Mouse (Mus musculus) intestine, postnatal 0 days (tissue): ENCODE measurements at regions not wholly inside any gene's neighbourhood (a gene's known extent, or its start where the extent isn't known, plus 50 kb on each side); places are given as distances from the start of the nearest gene placed in this dataset.

ENCODE experiments used
- ATAC-seq: fragments of 200-750 bp; cut with Nextera tagmentation; 2 replicates; pipeline ENCODE4 v1.8.0; 2017; ENCODE audit warnings: mild to moderate bottlenecking, moderate TSS enrichment, moderate library complexity
- H3K27ac ChIP-seq: fragments of 300-500 bp; sonication (generic); 2 replicates; pipeline ENCODE4 v1.5.1; 2014; ENCODE audit warnings: mild to moderate bottlenecking, low read depth, low read length, moderate library complexity
- H3K27me3 ChIP-seq: fragments of 300-500 bp; sonication (generic); replicated peaks from 2 replicates; pipeline ENCODE4 v1.6.1; 2014; ENCODE audit warnings: low read length, mixed read lengths; ENCODE audit not compliant: control insufficient read depth, insufficient read depth
- H3K36me3 ChIP-seq: fragments of 300-500 bp; sonication (generic); 2 replicates; pipeline ENCODE4 v1.6.1; 2014; ENCODE audit warnings: mild to moderate bottlenecking, moderate library complexity; ENCODE audit not compliant: control insufficient read depth, insufficient read depth
- H3K4me1 ChIP-seq: fragments of 300-500 bp; sonication (generic); replicated peaks from 2 replicates; pipeline ENCODE4 v1.6.1; 2014; ENCODE audit warnings: antibody characterized with exemption, low read length, mixed read lengths; ENCODE audit not compliant: control insufficient read depth, insufficient read depth
- H3K4me2 ChIP-seq: fragments of 300-500 bp; sonication (generic); replicated peaks from 2 replicates; pipeline ENCODE4 v1.6.1; 2014; ENCODE audit warnings: low read depth, mild to moderate bottlenecking, moderate library complexity
- H3K4me3 ChIP-seq: fragments of 300-500 bp; sonication (generic); 2 replicates; pipeline ENCODE4 v1.5.1; 2014; ENCODE audit warnings: low read depth, low read length
- H3K9ac ChIP-seq: fragments of 300-500 bp; sonication (generic); 2 replicates; pipeline ENCODE4 v1.6.1; 2014; ENCODE audit warnings: mild to moderate bottlenecking, low read depth, low read length
- H3K9me3 ChIP-seq: fragments of 300-500 bp; sonication (generic); 2 replicates; pipeline ENCODE4 v1.6.1; 2016; ENCODE audit warnings: mixed run types; ENCODE audit not compliant: control insufficient read depth
- CTCF ChIP-seq: sonication (generic); IDR thresholded peaks from 2 replicates; pipeline ENCODE4 v1.5.1; 2016; ENCODE audit warnings: low read depth, mild to moderate bottlenecking, control low read depth, antibody characterized with exemption, moderate library complexity
- WGBS: fragments of 180-500 bp; shearing (Covaris S2); extraction: QIAGEN DNeasy Blood & Tissue Kit; methylation state at CpG from one replicate; pipeline ENCODE4 v1.1.7; 2014; 5-methylcytosine and 5-hydroxymethylcytosine counted together

DNA sequence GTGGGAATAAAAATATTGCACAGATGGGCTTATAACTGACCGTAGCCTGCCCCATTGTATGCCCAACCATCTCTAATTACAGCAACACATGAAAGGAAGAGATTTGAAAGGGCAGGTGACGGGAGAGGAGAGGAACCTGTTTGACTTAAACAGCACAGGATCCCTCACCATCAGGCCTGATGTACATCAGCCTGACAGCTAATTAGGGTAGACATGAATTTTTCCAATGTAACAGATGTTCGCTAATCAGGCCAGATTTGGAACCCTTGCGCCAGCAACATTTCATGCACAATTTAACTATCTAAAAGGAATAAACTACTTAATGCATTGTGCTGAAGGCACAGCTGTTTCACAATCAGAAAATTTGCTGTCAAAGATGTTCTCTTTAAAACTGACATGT is 120.2 kb upstream of the Sp8 start:
- H3K4me1 ChIP-seq = no peaks in the 10 kb centered on the region
- no peaks in the 10 kb centered on the region for H3K9me3 ChIP-seq
- no peak for TF ChIP-seq CTCF
- H3K9ac ChIP-seq = no peak overlapping the region
- 88% methylated on average over 4 of the region's 4 CpGs for WGBS
- no peak overlapping the region for H3K4me2 ChIP-seq
- no peaks in the 10 kb centered on the region for H3K27me3 ChIP-seq
- H3K4me3 ChIP-seq = no peak overlapping the region
- H3K36me3 ChIP-seq = no peaks in the 10 kb centered on the region
- no peak overlapping the region for H3K27ac ChIP-seq
- no peak for ATAC-seq

DNA sequence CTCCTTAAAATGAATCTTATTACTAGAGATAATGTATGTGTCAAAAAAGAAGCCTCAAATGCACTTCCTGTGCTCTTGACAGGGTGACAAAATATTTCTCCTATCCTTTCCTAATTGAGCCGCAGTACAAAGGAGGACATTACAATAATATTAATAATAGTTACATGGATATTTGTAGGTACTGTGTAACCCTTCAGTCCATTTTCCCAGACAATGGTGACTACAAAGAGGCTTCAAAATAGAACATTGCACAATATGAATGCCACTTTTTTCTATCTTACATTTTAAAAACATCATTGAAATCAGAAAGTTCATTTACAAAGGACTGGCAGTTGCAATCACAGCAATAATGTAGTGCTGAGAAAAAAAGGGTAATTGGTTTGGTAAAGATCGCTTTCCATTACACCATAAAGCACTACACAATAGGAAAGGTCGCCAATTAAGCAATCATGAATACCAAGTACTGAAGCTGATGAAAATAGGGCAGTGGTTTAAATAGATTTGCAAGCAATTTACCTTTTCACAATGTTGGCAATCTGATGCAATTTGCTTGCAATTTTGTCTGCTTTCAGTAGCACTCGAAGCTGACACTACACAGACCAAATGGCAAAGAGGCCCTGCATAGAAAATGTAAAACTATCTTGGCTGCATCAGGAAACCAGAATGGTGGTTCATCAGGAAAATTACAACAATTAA is 126.1 kb upstream of the Sp8 start:
- Histone ChIP-seq H3K27ac (no peak overlapping the region), H3K9me3 (no peaks in the 10 kb centered on the region), H3K9ac (no peak overlapping the region), H3K4me2 (no peak overlapping the region), H3K36me3 (no peaks in the 10 kb centered on the region), H3K27me3 (no peaks in the 10 kb centered on the region), H3K4me3 (no peak overlapping the region), H3K4me1 (no peaks in the 10 kb centered on the region)
- no peak for ATAC-seq
- WGBS = 84% methylated on average over 4 of the region's 4 CpGs
- TF ChIP-seq CTCF = no peak

DNA sequence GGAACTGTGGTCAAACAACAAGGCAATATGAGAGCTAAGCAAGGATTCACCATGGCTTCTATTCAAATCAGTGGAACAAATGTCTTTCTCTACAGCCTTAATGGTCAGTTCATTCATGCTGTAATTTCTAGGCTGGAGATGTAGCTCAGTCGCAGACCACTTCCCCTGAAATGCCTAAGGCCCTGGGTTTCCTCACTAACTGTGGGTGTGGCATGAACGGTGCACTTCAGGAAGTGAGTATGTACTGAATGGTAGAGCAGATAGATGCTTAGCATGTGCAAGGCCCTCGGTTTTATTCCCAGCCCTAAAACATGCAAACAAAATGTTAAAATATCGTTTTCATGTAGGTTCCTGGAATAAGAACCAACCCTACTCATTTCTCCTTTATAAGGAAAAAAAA is 129.3 kb upstream of the Sp8 start:
- Histone ChIP-seq H3K4me2 (no peak overlapping the region), H3K27me3 (no peaks in the 10 kb centered on the region), H3K9me3 (no peaks in the 10 kb centered on the region), H3K9ac (no peak overlapping the region), H3K4me3 (no peak overlapping the region), H3K36me3 (no peaks in the 10 kb centered on the region), H3K4me1 (no peaks in the 10 kb centered on the region), H3K27ac (no peak overlapping the region)
- no peak for ATAC-seq
- TF ChIP-seq CTCF = no peak
- 83% methylated on average over 4 of the region's 4 CpGs for WGBS

DNA sequence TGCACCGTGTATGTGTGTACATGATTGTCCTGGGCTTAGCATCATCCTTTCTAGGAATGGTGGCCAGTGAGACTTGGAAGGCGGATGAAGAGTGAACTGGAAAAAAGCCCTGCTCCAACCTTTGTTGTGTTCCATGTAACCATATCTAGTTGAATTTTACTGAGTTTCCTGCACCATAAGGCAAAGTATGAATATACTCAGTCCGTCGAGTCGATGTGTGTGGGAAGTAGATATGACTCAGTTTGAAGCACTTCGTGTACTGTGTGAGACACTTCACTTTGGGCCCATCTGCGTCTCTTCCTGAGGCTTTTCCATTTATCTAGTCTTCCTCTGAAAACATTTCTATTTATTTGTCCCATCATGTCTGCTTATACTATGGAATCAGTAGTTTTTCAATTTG is 139.5 kb upstream of the Sp8 start:
- no peaks in the 10 kb centered on the region for H3K4me1 ChIP-seq
- no peaks in the 10 kb centered on the region for H3K27me3 ChIP-seq
- whole genome bisulfite sequencing = 82% methylated on average over 7 of the region's 7 CpGs
- H3K4me3 ChIP-seq = no peak overlapping the region
- no peak for TF ChIP-seq CTCF
- H3K9ac ChIP-seq = no peak overlapping the region
- no peak overlapping the region for H3K27ac ChIP-seq
- no peak overlapping the region for H3K4me2 ChIP-seq
- no peaks in the 10 kb centered on the region for H3K36me3 ChIP-seq
- H3K9me3 ChIP-seq = no peaks in the 10 kb centered on the region
- ATAC-seq = no peak

DNA sequence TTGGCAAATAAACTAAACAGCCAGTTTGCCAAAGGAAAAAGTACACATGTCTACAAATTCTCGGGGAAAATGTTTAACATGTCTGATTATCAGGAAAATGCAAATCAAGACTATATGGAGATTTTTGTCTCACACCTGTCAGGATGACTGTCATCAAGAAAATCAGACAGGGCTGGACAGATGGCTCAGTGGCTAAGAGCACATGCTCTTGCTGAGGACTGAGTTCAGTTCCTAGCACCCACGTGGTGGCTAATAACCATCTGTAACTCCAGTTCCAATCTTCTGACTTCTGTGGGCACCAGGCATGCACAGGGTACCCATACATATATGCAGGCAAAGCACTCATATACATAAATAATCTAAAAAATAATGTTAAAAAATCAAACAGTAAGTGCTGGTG is 141.3 kb upstream of the Sp8 start:
- no peak overlapping the region for H3K4me3 ChIP-seq
- no peak for TF ChIP-seq CTCF
- H3K27me3 ChIP-seq = no peaks in the 10 kb centered on the region
- WGBS = 77% methylated on average over 2 of the region's 2 CpGs
- no peaks in the 10 kb centered on the region for H3K9me3 ChIP-seq
- H3K36me3 ChIP-seq = no peaks in the 10 kb centered on the region
- H3K27ac ChIP-seq = no peak overlapping the region
- H3K9ac ChIP-seq = no peak overlapping the region
- no peak overlapping the region for H3K4me2 ChIP-seq
- H3K4me1 ChIP-seq = no peaks in the 10 kb centered on the region
- no peak for ATAC-seq

DNA sequence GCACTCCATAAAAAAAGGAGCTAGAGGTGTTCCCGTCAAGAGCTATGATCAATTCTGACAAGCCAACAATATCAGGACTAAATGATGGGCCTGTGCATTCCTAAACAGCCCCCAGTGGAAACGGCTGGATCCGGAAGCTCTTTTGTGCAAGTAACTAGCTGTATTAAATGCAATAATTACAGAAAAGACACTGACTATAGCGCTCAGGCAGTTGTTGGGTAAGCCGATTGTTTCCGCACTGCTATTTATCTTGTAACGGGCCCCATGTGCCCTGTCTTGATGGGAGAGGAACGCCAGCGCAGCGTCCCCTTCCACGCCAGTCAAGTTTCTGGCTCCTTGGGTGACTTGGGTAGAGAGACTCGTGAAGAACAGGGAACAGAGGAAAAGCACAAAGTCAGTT is 142.4 kb upstream of the Sp8 start:
- Histone ChIP-seq H3K4me1 (no peaks in the 10 kb centered on the region), H3K36me3 (no peaks in the 10 kb centered on the region), H3K4me3 (no peak overlapping the region), H3K27me3 (no peaks in the 10 kb centered on the region), H3K9me3 (no peaks in the 10 kb centered on the region), H3K9ac (no peak overlapping the region), H3K27ac (no peak overlapping the region), H3K4me2 (no peak overlapping the region)
- no peak for TF ChIP-seq CTCF
- ATAC-seq = no peak
- WGBS = 44% methylated on average over 12 of the region's 12 CpGs
